Mouse (Mus musculus): ENCODE results near the gene Dnah5.
"Not testable (repeated sequence)": the region's sequence is repeated elsewhere in the genome, so short reads cannot be mapped to it uniquely, and the experiment has no call there.

Gene Dnah5

GRCm38 (mm10) chr15:28461091-28461778 lies 257.7 kb downstream of the Dnah5 start:
- not testable (repeated sequence) for DNase-seq (ENCODE audit: low spot score in 2 of 2)

GRCm38 (mm10) chr15:28466591-28467247 lies 263.2 kb downstream of the Dnah5 start:
- DNase-seq (ENCODE audit: low spot score in 2 of 2) = no peak

- no peak for DNase-seq (ENCODE audit: low spot score in 2 of 2)
Observed at GRCm38 (mm10) chr15:28473749-28474390, 270.3 kb downstream of the Dnah5 start.

GRCm38 (mm10) chr15:28502820-28503219 lies 299.3 kb downstream of the Dnah5 start:
- no peak for DNase-seq (ENCODE audit: low spot score in 2 of 2)

GRCm38 (mm10) chr15:28515176-28515575 lies 311.6 kb downstream of the Dnah5 start:
- DNase-seq (ENCODE audit: low spot score in 2 of 2) = no peak

All from left cerebral cortex, adult 9 months (tissue).